ENCODE assay signal across 17 mouse cellular contexts in genomic region chr1:39177211-39177610, GRCm38 (mm10). TPM values are rescaled to one million over a fixed set of nuclear protein-coding genes. Genes with fewer than 3 reads are reported as not detected.
A peak's percentile ranks its signal among the peaks of the same experiment; 100 is the strongest.
DNase-seq lines count a peak whose midpoint lies in the region; ATAC-seq and TF ChIP-seq lines count a peak whose summit lies in the region.
"Had no signal": no experiment of that assay in that cellular context is flagged by ENCODE, and none has a peak within 500 bp of the region (broad histone marks: within the 10 kb centered on the region; RNA-seq: fewer than 3 reads in every experiment).

No protein-coding gene starts in this region.

- no peak for TF ChIP-seq POLR2A in kidney, adult 2 months (IDR thresholded peaks at IDR 0.05; ENCODE audit: low read depth, low read length)

- no peaks in the 10 kb centered on the region for H3K27me3 ChIP-seq in kidney, adult 2 months (replicated peaks; ENCODE audit: control insufficient read depth, insufficient read depth, low read length)
- H3K27me3 ChIP-seq in kidney, embryonic 16.5 days (ENCODE audit: insufficient read depth, low read length) = no peaks in the 10 kb centered on the region
- H3K27me3 ChIP-seq: limb, embryonic 15.5 days; lung, embryonic 15.5 days; Patski had no signal

- H3K27ac ChIP-seq in kidney, adult 2 months (ENCODE audit: insufficient read depth, low read depth, low read length) = no peak overlapping the region
- H3K27ac ChIP-seq in kidney, embryonic 16.5 days (ENCODE audit: low read length) = no peak overlapping the region
- peak overlapping the region; percentile 87 for H3K27ac ChIP-seq in left cerebral cortex, adult 2 months
- H3K27ac ChIP-seq: embryonic facial prominence, embryonic 10.5 days; limb, embryonic 15.5 days; lung, embryonic 15.5 days had no signal

- intact Hi-C loops in left cerebral cortex, adult 2 months (cut with DNase I) = loop anchor here (1.0 kb wide), 4 partner anchors 16 to 164 kb away; partner anchors contain the start of gene Npas2

- no peaks in the 10 kb centered on the region for H3K36me3 ChIP-seq in kidney, adult 2 months (ENCODE audit: control insufficient read depth, insufficient read depth, low read length)
- H3K36me3 ChIP-seq in kidney, embryonic 16.5 days (ENCODE audit: insufficient read depth, low read length) = no peaks in the 10 kb centered on the region
- H3K36me3 ChIP-seq: embryonic facial prominence, embryonic 10.5 days; limb, embryonic 15.5 days; lung, embryonic 15.5 days had no signal

- peak overlapping the region; percentile 6; the same call in 1 of the 2 replicates for H3K4me3 ChIP-seq in kidney, adult 2 months (ENCODE audit: insufficient read depth, low read depth, low read length)
- no peak overlapping the region for H3K4me3 ChIP-seq in kidney, embryonic 16.5 days (ENCODE audit: low read length)
- no peak overlapping the region for H3K4me3 ChIP-seq in left cerebral cortex, adult 2 months
- H3K4me3 ChIP-seq: embryonic facial prominence, embryonic 10.5 days; limb, embryonic 15.5 days; lung, embryonic 15.5 days had no signal

- no peak overlapping the region for H3K9ac ChIP-seq in kidney, embryonic 16.5 days (replicated peaks; ENCODE audit: low read length)
- H3K9ac ChIP-seq: limb, embryonic 15.5 days; lung, embryonic 15.5 days had no signal

- no peak for DNase-seq in kidney, adult 2 months
- DNase-seq in frontal cortex, postnatal 25 days (ENCODE audit: low spot score in 2 of 2) = peak; percentile 48 to 53
- DNase-seq in left cerebral cortex, adult 2 months (ENCODE audit: extremely low spot score in 1 of 2, low spot score in 2 of 2) = peak; percentile 68 to 72
- peak; percentile 82 for DNase-seq in right cerebral cortex, postnatal 25 days
- no peak for DNase-seq in adrenal gland, adult (ENCODE audit: inconsistent age in 2 of 2, low spot score in 1 of 2)
- no peak for DNase-seq in B cell, adult 2 months
- no peak for DNase-seq in ovary, postnatal 14 days (ENCODE audit: low spot score)
- DNase-seq: adrenal gland, adult 8-10 months; cerebellum, adult 11 months; heart, postnatal 4 days; retina, postnatal 1 day had no signal

- ATAC-seq in kidney, embryonic 16.5 days (ENCODE audit: low FRiP score, low TSS enrichment) = no peak
- ATAC-seq: forebrain, embryonic 16.5 days; Patski had no signal

- no peak for TF ChIP-seq CTCF in kidney, adult 2 months (conservative IDR thresholded peaks at IDR 0.05; ENCODE audit: insufficient read depth, insufficient read length, low read depth, low read length)
- TF ChIP-seq CTCF in left cerebral cortex, adult 2 months (IDR thresholded peaks at IDR 0.05) = no peak; the same call in 1 of the 2 replicates

- WGBS in kidney, adult 2 months = 79% methylated on average over 14 of the region's 14 CpGs
- WGBS in kidney, embryonic 16.5 days = 89% methylated on average over 14 of the region's 14 CpGs

- peaks cover 2% of the 10 kb centered on the region; the same call in 1 of the 2 replicates for H3K9me3 ChIP-seq in kidney, embryonic 16.5 days (ENCODE audit: low read length)
- H3K9me3 ChIP-seq: limb, embryonic 15.5 days; lung, embryonic 15.5 days had no signal

- H3K4me2 ChIP-seq in kidney, embryonic 16.5 days (replicated peaks; ENCODE audit: low read depth, low read length) = no peak overlapping the region
- H3K4me2 ChIP-seq: limb, embryonic 15.5 days; lung, embryonic 15.5 days had no signal

- H3K4me1 ChIP-seq in kidney, adult 2 months (ENCODE audit: control insufficient read depth, insufficient read depth, low read length) = peaks cover 7% of the 10 kb centered on the region; the same call in 1 of the 2 replicates
- no peaks in the 10 kb centered on the region for H3K4me1 ChIP-seq in kidney, embryonic 16.5 days (ENCODE audit: insufficient read depth, low read length)
- H3K4me1 ChIP-seq: embryonic facial prominence, embryonic 10.5 days; limb, embryonic 15.5 days; lung, embryonic 15.5 days had no signal

RNA-seq across cellular contexts. Expression of gene Npas2, which starts 16.3 kb away (rescaled TPM):
- polyA plus RNA-seq in kidney, adult 2 months (2012; rRNA removed) = 4.4 and 4.5 TPM in 2 replicates
- 0.69 and 1.3 TPM in 2 replicates for polyA plus RNA-seq in kidney, embryonic 16.5 days (2015; fragmentation: Nextera tagmentation; extraction: Ambion mirVana)
- 10 to 100 TPM; 65.7 to 75.6 TPM for total RNA-seq in left cerebral cortex, adult 2 months (2021)

Comparison
In these comparisons a context has a peak if more than half of its experiments do, and no peak if none do; other contexts are left out.
1. DNase-seq: peak in frontal cortex, postnatal 25 days (2 of 2), left cerebral cortex, adult 2 months (2 of 2) and right cerebral cortex, postnatal 25 days (single experiment); none in kidney, adult 2 months (single experiment), adrenal gland, adult (0 of 2), B cell, adult 2 months (0 of 2) and ovary, postnatal 14 days (single experiment).